Mouse (Mus musculus) retina, postnatal 7 days (tissue): ENCODE results near the gene Slc22a5.
"Not testable (repeated sequence)": the region's sequence is repeated elsewhere in the genome, so short reads cannot be mapped to it uniquely, and the experiment has no call there.

Experiments used
- DNase-seq: peaks from one replicate; pipeline ENCODE4 v3.0.0-alpha.2; 2012; ENCODE audit warnings: low read depth, low spot score

The Slc22a5 gene

DNA sequence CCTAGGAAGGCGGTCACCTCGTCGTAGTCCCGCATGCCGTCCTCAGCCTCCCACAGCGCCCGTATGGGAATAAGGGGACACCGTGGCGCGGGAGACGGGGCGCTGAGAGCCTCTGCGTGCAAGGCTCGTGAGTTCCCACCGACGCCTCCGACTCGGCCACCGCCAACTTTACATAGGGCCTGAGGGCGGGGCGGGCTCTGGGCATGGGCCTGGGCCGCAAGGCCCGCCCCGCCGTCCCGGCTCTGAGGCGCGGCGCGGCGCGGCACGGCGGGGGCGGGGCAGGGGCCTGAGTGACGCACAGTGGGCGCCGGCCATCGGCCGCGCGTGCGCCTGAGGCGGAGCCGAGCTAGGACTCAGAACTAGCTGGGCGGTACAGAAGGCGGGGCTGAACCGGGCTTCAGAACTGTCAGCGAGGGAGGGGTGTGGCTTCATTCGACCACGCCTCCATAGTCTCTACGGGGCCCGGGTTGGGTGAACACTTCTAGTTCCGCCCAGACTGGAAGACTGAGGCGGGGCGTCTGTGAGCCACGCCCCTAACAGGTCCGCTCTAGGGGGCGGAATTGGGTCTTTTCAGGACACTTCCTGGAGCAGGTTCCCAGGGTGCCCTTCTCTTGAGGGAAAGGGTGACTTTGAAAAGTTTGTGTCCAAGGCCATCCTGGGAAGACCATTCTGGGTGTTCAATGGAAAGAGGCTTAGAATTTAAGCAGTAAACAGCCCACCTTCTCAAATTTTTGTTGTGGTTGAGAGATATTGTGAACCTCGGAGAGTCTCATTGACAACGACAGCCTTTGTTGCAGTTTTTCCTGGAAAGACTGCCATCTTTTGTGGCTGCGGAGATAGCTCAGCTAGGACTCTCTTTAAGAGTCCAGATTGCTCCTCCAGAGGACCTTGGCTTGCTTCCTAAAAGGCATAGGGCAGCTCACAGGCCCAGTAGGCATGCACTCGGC lies at the start of gene Slc22a5:
Slc22a5 (minus strand) TSS at position 156 of the 947 bp plus-strand sequence.
- DNase-seq, result peak; percentile 98

DNA sequence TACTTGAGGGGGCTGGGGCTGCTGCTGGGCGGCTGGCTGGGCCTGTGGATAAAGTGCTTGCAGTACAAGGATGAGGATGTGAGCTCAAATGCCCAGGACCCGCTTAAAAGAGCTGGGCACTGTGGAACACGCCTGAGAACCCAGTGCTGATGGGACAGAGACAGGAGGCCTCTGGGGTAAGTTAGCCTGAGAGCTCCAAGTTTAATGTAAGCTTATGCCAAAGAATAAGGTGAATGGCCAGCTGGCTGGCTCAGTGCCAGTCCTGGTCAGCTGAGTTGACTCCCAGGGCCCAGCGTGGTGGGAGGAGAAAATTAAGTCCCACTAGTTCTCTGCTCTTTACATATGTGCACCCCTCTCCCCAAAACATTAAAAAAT lies 40.5 kb upstream of the Slc22a5 start:
- DNase-seq, result not testable (repeated sequence)

DNA sequence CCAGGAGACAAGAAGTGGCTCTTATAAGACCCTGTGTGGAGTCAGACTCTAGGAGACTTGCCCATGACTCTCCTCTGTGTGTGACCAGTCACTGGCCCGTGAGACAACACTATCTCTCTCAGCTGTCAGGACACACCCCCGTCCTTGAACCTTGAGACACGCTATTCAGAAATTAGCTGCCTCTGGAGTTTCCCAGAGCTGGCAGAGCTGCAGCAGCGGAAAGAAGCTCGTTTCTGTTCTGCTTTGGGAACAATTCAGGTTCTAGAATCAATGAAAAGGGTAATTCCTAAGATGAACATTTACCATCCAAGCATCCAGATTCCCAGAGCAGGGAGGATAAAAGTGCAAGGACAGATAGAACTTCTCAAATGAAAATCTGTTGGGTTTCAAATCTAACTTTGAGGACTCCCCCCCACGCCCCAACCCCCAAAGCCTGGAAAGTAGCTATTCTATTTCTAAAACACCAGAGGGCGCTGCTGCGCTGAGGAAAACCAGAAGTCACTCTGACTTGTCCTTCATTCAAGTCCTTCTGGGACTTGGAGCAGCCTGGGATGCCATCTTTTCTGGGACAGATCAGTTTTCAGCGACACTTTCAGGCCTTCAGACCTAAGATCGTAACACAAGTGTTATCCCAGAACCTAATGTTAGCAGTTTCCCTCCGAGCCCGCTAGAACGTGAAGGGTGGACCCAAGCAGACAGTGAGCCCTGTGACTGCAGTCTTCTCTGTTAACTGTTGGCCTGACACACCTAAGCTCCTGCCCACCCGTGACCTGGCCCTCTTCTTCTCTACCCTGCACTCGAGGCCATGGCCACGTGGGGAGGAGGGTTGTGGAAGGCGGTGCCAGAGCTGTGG lies 39.9 kb upstream of the Slc22a5 start:
- peak; percentile 44 for DNase-seq

DNA sequence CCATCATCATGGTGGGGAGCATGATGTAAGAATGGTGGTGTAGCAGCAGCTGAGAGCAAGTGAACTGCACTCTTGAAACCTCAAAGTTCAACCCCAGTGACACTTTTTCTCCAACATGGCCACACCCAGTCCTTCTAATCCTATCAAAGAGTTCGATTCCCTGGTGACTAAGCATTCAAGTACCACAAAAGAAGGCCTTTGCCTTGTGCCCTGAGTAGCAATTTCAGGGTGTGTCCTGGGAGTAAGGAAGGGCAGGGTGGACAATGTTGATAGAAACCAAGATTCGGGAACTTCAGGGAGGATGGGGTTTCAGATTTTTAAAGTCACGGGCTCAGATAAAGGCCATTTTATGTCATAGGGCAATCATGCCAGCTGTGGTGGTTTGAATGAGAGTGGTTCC lies 38.3 kb upstream of the Slc22a5 start:
- DNase-seq, result no peak

DNA sequence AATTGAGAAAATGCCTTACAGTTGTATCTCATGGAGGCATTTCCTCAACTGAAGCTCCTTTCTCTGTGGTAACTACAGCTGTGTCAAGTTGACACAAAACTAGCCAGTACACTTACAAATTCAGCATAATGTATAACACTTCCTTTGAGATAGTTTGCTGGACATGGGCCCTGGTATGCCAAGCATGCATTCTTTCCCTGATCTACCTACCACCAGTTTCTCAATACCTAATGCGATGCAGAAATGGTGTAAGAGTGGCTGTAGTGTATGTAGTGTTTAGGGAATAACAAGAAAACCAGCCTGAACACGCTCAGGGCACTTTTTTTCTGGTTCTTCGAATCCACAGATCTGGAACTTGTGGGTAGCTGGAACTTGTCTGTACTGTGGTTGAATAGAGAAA lies 37.1 kb upstream of the Slc22a5 start:
- DNase-seq, result no peak

DNA sequence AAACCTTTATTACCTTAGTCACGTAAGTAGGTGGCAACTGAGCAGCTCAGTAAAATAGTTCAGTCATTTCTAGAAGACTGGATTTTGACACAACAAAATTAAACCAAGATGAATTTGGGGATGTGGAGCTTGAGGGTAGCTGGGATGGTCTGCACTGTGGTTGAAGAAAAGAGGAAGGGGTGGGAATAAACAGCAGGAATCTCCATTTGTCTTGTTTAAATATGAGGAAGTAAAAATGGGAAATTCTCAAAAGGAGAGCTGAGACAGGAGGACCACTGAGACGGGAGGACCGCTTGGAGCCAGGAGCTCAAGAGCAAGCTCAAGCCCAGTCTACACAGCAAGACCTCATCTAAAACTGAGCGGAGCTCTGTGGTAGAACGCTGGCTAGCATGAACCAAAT lies 34.8 kb upstream of the Slc22a5 start:
- no peak for DNase-seq

DNA sequence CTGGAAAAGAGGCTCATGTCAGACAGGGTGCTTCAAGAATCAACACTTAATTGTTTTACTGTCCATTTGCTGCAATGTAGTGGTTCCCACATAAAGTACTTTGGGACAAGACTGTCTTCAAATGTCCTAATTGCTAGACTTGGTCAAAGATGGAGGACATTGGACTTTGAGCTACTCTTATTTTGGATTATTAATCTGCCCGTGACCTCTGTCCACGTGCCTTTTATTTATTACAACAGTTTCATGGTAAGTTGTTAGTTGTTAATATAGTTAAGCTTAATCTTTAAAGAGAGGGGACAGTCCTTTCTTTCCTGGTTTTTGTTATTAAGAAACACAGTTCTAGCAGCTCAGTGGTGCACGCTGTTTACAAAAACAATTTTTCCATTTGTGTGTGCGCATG lies 27.4 kb upstream of the Slc22a5 start:
- DNase-seq, result no peak

DNA sequence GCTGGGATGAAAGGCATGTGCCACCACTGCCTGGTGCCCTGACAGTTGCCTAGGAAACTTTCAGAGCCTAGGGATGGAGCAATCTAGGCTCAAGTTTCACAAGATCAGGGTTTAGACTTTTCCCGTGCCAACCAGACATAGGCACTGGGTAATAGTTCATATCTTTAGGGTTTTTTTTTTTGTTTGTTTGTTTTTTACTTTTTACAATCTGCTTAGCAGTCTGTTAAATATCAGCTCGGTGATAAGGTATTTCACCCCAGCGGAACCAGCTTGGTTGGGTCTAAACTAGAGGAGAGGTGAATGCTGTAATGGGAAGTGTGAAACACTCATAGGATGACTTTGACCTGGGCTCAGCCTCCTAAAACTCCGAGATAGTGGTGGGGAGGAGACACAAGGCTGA lies 19.6 kb upstream of the Slc22a5 start:
- no peak for DNase-seq

DNA sequence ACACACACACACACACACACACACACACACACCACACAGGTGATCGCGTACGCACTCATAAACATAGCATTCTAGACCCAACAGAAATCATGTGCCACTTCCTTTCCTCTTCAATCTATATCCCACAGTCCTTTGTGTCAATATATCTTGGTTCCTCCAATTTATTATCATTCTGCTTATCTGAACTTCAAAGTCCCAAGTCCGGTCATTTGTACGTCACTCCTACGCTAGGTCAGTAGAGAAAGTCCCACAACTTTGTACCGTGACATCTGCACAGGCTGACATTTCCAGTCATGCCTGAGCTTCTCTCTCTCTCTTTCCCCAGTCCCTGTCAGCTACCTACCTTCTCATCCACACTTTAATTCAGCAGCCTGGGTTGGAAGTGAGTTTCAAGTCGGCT lies 17.2 kb upstream of the Slc22a5 start:
- DNase-seq, result no peak

DNA sequence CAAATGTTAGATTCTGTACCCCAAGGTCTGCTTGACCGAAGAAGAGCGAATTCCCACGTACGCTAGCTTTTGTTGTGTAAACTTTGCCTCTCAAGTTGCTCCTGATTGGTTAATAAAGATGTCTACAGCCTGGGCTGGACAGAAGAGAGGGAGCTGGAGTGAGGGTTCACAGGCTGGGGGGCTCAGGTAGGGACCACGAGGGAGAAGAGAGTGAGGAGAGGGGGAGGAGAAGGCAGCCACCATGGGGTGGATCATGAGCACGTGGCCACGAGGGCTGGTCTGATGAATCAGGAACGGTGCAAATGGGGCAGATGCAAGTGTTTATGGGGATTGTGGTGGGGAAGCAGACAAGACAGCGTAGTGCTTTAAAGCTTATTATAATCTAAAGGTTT lies 13.1 kb upstream of the Slc22a5 start:
- no peak for DNase-seq

DNA sequence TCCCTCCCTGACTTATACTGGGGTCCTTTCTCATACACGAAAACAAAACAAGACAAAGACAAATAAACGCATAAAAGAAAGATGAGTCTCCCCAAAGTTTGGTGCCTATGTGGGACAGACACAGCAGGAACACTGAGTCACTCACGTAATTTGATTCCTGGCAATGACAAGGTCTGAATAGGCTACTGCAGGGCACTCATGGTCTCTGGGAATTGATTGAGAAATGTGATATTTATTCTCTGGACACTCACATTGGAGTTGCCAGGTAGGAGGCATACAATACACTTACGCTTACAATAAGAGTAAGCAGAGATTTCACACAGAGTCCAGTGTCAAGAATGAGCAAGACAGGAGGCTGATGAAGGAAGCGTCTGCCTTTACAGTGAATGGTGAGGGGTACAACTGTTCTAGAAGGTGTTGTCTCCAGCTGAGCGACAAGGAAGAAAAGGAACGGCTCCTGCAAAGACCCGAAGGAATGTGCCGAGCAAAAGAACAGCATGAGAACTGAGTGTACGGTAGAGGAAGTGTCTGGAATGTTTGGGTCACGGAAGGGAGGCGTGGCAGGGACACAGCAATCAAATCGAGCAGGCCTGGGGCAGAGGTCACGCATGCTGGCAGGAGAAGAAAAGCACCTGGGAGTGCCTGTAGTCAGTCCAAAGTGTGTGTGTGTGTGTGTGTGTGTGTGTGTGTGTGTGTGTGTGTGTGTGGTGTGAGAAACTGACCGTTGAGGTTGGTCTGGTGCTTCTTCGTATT lies 12.5 kb upstream of the Slc22a5 start:
- DNase-seq, result no peak

DNA sequence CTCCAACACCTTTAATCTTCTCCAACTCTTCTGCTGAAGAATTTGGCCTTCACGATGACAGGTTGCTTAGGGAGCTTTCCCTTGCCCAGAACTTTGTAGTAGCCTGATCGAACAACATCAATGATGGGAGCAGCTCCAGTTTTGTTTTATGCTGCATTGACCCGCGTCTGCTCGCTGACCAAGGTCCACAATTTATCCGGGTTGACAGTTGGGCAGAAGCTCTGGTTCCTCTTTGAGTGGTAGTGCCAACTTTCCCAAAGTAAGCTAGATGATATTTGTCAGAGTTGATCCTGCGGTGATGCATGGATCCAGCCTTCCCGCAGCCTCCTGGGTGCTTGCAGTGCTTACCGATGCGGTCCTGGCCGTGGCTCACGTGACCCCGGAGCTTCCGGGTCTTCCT lies 11.3 kb upstream of the Slc22a5 start:
- DNase-seq, result no peak

DNA sequence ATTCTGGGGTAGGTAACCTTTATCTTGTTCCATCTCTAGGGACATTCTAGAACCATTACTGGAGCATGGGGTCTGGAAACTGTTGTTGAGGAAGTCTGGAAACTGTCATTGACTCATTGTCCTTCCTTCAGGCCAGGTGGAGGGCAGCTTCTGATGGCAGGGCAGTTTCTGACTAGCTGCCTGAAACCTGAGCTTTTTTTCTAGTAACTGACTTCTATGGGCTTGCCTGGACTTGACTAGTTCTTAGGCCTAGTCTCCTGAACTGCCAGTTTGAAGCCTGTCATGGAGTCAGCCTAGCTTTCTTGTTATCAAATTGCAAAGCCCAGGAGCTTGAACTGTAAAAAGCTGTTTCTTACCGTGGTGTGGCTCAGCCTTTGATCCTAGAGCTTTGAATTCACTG lies 9.5 kb upstream of the Slc22a5 start:
- DNase-seq, result no peak

DNA sequence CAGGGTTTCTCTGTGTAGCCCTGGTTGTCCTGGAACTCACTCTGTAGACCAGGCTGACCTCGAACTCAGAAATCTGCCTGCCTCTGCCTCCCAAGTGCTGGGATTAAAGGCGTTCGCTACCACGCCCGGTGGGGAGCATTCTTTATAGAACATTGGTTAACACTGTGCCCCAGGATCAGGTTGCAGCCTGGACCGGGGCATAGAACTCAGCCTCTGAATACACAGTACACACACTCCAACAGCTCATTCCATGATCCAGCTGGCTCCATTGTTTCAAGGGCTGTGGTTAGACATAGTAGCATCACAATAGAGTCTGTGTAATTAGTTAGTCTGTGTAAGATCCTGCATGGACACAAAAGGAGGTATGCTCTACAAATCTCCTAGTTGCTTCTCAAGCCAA lies 8.5 kb upstream of the Slc22a5 start:
- no peak for DNase-seq

DNA sequence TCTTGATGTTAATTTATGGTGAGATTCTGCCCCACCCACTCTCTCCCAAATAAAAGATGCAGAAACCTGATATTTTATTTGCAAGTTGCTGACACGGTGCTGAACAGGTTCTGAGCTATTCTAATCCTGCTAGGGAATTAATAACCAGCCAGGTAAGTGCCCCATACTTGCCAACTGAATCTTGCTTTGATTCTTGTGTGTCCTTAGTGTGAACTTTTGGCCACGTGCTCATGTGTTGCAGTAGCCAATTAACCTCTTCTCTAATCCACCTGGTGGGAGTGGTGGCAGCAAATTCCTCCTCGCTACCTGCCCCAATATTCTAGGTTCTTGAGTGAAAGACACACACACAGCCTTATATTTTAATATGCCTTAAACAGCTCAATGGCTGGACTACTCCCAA lies 7.5 kb upstream of the Slc22a5 start:
- no peak for DNase-seq

DNA sequence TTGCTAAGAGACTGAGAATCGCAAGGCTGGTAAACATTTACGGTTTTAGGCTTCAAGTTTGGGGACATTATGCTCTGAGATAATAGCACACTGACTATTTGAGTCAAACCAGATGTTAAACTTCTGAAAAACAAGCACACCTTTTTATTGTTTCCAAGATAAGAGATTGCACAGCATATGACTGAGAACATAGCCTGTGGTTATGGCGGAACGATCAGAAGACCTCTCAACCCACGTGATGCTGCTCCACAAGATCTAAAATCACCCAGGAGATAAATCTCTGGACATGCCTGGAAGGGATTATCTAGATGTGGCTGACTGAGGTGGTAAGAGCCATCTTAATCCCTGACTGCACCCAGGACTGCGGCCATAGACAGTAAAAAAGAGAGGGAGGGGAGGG lies 5.5 kb upstream of the Slc22a5 start:
- no peak for DNase-seq

DNA sequence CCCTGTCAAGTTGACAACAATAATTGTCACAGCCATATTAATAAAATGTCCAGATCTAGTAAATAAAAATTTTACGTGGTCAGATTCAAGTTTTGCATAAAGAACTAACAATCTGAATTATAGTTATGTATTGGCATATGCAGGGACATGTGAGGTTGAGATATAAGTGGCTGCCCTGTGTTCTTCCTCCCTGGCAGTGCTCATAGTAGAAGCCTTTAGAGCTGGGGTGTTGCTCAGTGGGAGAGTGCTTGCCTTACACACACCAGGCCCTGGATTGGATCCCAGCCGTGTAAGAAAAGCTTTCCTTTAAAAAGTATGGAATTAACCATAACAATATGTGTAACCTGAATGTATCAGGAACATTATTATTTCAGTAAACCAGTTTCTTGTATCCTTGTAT lies 2.0 kb upstream of the Slc22a5 start:
- no peak for DNase-seq

DNA sequence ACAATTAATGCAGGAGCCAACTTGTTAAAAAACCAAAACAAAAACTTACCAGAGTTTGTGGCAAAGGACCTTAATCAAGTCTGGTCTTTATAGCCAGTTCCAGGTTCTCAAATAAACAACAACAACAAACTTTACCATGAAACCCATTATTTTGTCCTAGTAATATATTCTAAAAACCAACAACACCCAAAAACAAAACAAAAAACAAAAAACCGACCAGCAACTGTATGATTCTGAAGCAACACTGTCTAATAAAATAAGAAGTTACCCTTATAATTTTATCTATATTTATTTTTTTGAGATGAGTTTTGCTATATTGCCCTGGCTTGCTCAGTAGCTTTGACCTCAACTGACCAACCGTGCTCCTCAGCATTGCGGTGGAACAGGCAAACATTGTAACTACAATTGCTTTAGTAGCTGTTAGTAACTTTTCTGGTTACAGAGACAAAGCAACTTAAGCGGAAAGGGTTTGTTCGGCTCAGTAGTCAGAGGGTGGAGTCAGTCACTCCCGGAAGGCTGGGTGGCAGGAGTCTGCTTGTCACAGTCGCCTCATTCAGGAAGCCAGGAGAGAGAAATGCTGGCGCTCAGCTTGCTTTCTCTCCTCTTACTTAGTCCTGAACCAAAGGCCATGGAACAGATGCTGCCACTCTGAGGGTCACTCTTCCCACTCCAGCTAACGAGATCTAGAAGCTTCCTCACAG lies 1.4 kb upstream of the Slc22a5 start:
- DNase-seq, result no peak

DNA sequence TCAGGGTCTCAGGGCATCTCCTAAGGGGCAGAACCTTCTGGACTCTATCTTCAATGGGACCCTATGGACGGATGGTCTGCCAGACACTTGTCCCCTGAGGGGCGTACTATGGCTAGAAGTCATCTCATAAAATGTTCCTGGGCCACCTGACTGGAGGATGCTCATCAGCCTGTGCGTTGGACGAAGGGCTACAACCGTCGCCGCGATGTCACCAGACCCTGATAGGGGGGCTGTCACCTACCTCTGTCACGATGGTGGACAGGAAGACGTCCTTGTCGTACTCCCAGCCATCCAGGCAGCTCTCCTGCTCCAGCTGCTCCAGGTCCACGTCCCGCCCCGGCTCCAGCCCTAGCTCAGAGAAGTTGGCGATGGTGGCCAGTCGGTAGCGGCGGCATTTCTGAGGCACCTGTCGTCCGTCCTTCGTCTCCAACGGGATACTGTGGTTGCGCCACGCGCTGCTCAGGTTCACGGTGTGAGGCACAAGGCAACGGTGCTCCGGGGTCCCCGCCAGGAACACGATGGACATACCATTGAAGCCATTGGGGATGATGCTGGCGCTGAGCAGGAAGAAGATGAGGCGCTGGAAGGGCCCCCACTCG lies 455 bp downstream of the Slc22a5 start:
- peak; percentile 5 for DNase-seq

DNA sequence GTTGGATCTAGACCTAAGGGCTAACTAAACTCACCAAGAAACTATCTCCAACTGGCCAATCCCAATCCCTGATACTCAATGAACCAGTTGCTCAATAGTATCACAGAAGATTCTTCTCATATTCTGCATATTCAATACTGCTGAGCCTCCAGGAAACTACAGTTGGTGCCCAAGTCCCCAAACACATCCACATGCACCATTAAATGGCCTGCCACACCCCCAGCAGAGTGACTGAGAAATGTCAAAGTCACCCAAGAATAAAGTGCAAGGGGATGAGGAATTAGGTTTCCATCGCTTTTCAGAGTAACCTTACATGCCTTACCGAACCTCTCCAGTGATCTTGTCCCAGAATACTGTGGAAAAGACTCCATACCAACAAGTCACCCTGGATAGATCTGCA lies 1.2 kb downstream of the Slc22a5 start:
- no peak for DNase-seq

DNA sequence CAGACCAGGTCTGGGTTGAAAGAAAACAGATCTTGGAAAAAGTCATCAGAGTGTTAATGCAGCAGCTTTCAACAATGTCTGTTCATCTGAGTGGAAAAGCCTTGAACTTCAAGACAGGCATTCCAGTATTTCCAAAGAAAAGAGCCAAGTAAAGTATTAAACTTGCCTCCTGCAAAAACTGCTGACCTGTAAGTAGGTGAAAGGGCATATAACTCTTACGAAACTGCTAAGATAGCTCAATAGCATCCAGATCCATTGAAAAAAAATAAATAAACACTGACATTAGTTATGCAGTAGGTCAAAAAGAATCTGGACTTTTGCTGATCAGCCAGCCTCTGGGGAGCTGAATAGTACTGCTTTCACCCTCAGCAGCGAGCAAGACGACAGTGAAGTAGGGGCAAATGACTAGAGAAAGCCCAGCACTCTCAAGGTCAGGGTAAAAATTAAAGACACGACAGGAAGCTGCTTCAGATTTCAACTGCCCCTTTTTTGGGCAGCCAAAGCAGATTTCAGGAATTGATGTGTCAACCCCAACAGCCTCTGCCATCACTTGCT lies 2.3 kb downstream of the Slc22a5 start:
- DNase-seq, result no peak
